Mouse (Mus musculus): Measurements from ENCODE around the gene Zfp456.

GRCm38 (mm10) chr13:67416811-67417210 is 41.2 kb upstream of the Zfp456 start:
- TF ChIP-seq CTCF (IDR thresholded peaks at IDR 0.05; ENCODE audit: low read depth) (no peak), EP300 (IDR thresholded peaks at IDR 0.05; ENCODE audit: low read depth) (no peak)

All from heart, postnatal 0 days (tissue).